Mouse (Mus musculus): ENCODE results near the gene Gpr39. TPM values are rescaled to one million over a fixed set of nuclear protein-coding genes. Genes with fewer than 3 reads are reported as not detected.

The Gpr39 gene
- total and polyA plus RNA-seq, 3 experiments = 0.18 to 1.4 (median 0.47) TPM

DNA sequence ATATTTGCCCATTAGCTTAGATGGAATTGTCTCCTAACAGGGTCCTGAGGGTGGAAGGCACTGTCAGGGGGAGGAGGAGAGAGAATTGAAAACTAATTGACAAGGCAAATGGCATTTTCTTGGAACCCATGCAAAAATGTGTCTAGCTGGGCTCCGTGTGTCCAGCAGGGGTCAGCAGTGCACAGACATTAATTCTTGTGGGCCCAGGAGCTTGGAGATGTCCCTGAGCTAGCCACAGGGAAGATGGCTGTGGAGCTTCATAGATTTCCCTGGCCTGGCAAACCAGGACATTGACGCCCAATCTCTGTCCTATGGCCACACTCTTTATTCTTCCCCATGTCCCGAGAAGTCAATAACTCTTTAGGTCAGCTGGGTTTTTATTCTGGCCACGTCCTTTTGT, 113.0 kb downstream of the Gpr39 start:
- intact Hi-C loops (cut with DNase I) = loop anchor here (2.0 to 5.0 kb wide), 3 partner anchors 183 to 1141 kb away; no protein-coding TSS in a partner anchor
- no peak overlapping the region for H3K27ac ChIP-seq
- H3K4me1 ChIP-seq (ENCODE audit: control insufficient read depth, insufficient read depth, low read length) = no peaks in the 10 kb centered on the region
- no peak overlapping the region for H3K9ac ChIP-seq (ENCODE audit: low read depth, low read length)
- TF ChIP-seq EP300 (IDR thresholded peaks at IDR 0.05; ENCODE audit: insufficient read depth, low read depth, low read length) (no peak), CTCF (IDR thresholded peaks at IDR 0.05) (peak; percentile 80), POLR2A (IDR thresholded peaks at IDR 0.05; ENCODE audit: insufficient read depth, low read depth, low read length) (no peak)
- DNase-seq = peak; percentile 27 to 64
- WGBS = 36% methylated on average over 4 of the region's 4 CpGs
- H3K4me3 ChIP-seq = no peak overlapping the region
- no peaks in the 10 kb centered on the region for H3K79me2 ChIP-seq (replicated peaks; ENCODE audit: control insufficient read depth, insufficient read depth, low read length)
- no peaks in the 10 kb centered on the region for H3K27me3 ChIP-seq (ENCODE audit: control insufficient read depth, insufficient read depth, low read length)
- H3K36me3 ChIP-seq (ENCODE audit: control insufficient read depth, insufficient read depth, low read length) = no peaks in the 10 kb centered on the region

- H3K27ac ChIP-seq = no peak overlapping the region
- DNase-seq = no peak
- H3K36me3 ChIP-seq (ENCODE audit: control insufficient read depth, insufficient read depth, low read length) = no peaks in the 10 kb centered on the region
- no peaks in the 10 kb centered on the region for H3K79me2 ChIP-seq (replicated peaks; ENCODE audit: control insufficient read depth, insufficient read depth, low read length)
- no peak overlapping the region for H3K4me3 ChIP-seq
- intact Hi-C loops (cut with DNase I) = no loop called here
- TF ChIP-seq EP300 (IDR thresholded peaks at IDR 0.05; ENCODE audit: insufficient read depth, low read depth, low read length) (no peak), POLR2A (IDR thresholded peaks at IDR 0.05; ENCODE audit: insufficient read depth, low read depth, low read length) (no peak), CTCF (IDR thresholded peaks at IDR 0.05) (no peak)
- no peaks in the 10 kb centered on the region for H3K4me1 ChIP-seq (ENCODE audit: control insufficient read depth, insufficient read depth, low read length)
- WGBS = 78% methylated on average over 5 of the region's 5 CpGs
- no peaks in the 10 kb centered on the region for H3K27me3 ChIP-seq (ENCODE audit: control insufficient read depth, insufficient read depth, low read length)
- no peak overlapping the region for H3K9ac ChIP-seq (ENCODE audit: low read depth, low read length)
These were observed 123.7 kb downstream of the Gpr39 start for GRCm38 (mm10) chr1:125800506-125800905.

GRCm38 (mm10) chr1:125808426-125808825, 131.6 kb downstream of the Gpr39 start:
- Histone ChIP-seq H3K36me3 (ENCODE audit: control insufficient read depth, insufficient read depth, low read length) (no peaks in the 10 kb centered on the region), H3K4me3 (no peak overlapping the region), H3K4me1 (ENCODE audit: control insufficient read depth, insufficient read depth, low read length) (no peaks in the 10 kb centered on the region; the same call in 1 of the 2 replicates), H3K27me3 (ENCODE audit: control insufficient read depth, insufficient read depth, low read length) (no peaks in the 10 kb centered on the region), H3K27ac (no peak overlapping the region), H3K9ac (ENCODE audit: low read depth, low read length) (no peak overlapping the region), H3K79me2 (replicated peaks; ENCODE audit: control insufficient read depth, insufficient read depth, low read length) (no peaks in the 10 kb centered on the region)
- DNase-seq = no peak
- WGBS = 53% methylated on average over 2 of the region's 2 CpGs
- intact Hi-C loops (cut with DNase I) = no loop called here
- TF ChIP-seq CTCF (IDR thresholded peaks at IDR 0.05) (no peak), EP300 (IDR thresholded peaks at IDR 0.05; ENCODE audit: insufficient read depth, low read depth, low read length) (no peak), POLR2A (IDR thresholded peaks at IDR 0.05; ENCODE audit: insufficient read depth, low read depth, low read length) (no peak)

DNA sequence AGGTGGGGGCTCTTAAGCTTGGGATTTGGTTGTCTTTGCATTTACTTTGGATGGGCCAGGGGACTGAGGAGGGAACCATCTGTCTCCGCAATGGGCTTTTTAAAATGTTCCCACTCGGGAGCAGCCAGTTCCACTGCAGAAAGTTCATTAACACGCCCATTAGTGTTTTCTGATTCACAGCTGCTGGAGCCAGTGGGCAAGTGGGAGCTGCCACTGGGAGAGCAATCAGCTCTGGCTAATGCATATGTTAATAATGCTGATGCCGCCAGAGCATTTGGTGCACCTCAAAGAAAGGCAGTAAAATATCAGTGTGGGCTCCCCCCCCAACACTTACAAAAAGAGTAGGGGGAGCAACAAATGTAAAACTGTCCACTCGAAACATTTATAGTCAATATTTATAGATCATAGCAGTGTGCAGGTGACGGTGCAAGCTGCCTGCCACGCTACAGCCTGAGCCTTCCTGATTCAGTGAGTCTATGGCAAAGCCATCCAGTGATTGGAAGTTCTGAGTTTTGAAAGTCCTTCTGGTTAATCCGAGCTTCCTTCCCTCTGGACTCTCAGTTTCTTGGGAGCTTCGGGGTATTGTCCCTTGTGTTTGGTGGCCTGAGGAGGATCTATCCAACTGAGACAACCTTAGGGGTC, 136.5 kb downstream of the Gpr39 start:
- no peak overlapping the region for H3K9ac ChIP-seq (ENCODE audit: low read depth, low read length)
- DNase-seq = no peak
- 76% methylated on average over 9 of the region's 9 CpGs for WGBS
- no peaks in the 10 kb centered on the region for H3K4me1 ChIP-seq (ENCODE audit: control insufficient read depth, insufficient read depth, low read length)
- no peak overlapping the region for H3K27ac ChIP-seq
- no peaks in the 10 kb centered on the region for H3K79me2 ChIP-seq (replicated peaks; ENCODE audit: control insufficient read depth, insufficient read depth, low read length)
- TF ChIP-seq EP300 (IDR thresholded peaks at IDR 0.05; ENCODE audit: insufficient read depth, low read depth, low read length) (no peak), CTCF (IDR thresholded peaks at IDR 0.05) (no peak), POLR2A (IDR thresholded peaks at IDR 0.05; ENCODE audit: insufficient read depth, low read depth, low read length) (no peak)
- no peak overlapping the region for H3K4me3 ChIP-seq
- H3K36me3 ChIP-seq (ENCODE audit: control insufficient read depth, insufficient read depth, low read length) = no peaks in the 10 kb centered on the region
- intact Hi-C loops (cut with DNase I) = no loop called here
- H3K27me3 ChIP-seq (ENCODE audit: control insufficient read depth, insufficient read depth, low read length) = no peaks in the 10 kb centered on the region

GRCm38 (mm10) chr1:125821101-125821500, 144.3 kb downstream of the Gpr39 start:
- no peak overlapping the region for H3K27ac ChIP-seq
- H3K9ac ChIP-seq (ENCODE audit: low read depth, low read length) = no peak overlapping the region
- WGBS = 84% methylated on average over 7 of the region's 7 CpGs

DNA sequence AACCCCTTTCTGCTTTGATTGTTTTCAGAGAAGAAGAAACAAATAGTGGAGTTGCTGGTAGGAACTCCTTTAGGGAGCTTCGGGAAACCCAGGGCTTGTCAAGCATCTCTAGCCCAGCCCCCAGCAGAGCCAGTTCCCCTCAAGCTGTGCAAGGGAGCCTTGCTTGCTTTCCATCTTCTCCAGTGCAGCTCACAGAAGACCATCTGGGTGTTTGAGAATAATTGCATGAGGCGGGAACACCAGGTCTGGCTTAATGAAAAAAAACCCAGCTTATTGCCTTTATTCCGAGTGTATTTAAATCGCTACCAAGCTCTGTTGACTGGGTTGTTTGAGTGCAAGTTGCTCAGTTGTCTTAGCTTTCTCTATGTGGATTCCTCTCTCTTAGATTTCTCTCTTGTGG, 146.8 kb downstream of the Gpr39 start:
- intact Hi-C loops (cut with DNase I) = no loop called here
- TF ChIP-seq POLR2A (IDR thresholded peaks at IDR 0.05; ENCODE audit: insufficient read depth, low read depth, low read length) (no peak), EP300 (IDR thresholded peaks at IDR 0.05; ENCODE audit: insufficient read depth, low read depth, low read length) (no peak), CTCF (IDR thresholded peaks at IDR 0.05) (no peak)
- H3K9ac ChIP-seq (ENCODE audit: low read depth, low read length) = no peak overlapping the region

More at GRCm38 (mm10) chr1:125821101-125821500, 144.3 kb downstream of the Gpr39 start:
- DNase-seq = no peak
- Histone ChIP-seq H3K4me3 (no peak overlapping the region), H3K36me3 (ENCODE audit: control insufficient read depth, insufficient read depth, low read length) (no peaks in the 10 kb centered on the region), H3K4me1 (ENCODE audit: control insufficient read depth, insufficient read depth, low read length) (no peaks in the 10 kb centered on the region), H3K79me2 (replicated peaks; ENCODE audit: control insufficient read depth, insufficient read depth, low read length) (no peaks in the 10 kb centered on the region), H3K27me3 (ENCODE audit: control insufficient read depth, insufficient read depth, low read length) (0 out of 2 replicates have a peak, but pooled peaks cover 2% of the 10 kb centered on the region)
- TF ChIP-seq POLR2A (IDR thresholded peaks at IDR 0.05; ENCODE audit: insufficient read depth, low read depth, low read length) (no peak), EP300 (IDR thresholded peaks at IDR 0.05; ENCODE audit: insufficient read depth, low read depth, low read length) (no peak), CTCF (IDR thresholded peaks at IDR 0.05) (no peak)
- intact Hi-C loops (cut with DNase I) = no loop called here

More for the DNA sequence above, 146.8 kb downstream of the Gpr39 start:
- 90% methylated on average over 4 of the region's 4 CpGs for WGBS
- H3K27me3 ChIP-seq (ENCODE audit: control insufficient read depth, insufficient read depth, low read length) = 0 out of 2 replicates have a peak, but pooled peaks cover 2% of the 10 kb centered on the region
- no peaks in the 10 kb centered on the region for H3K79me2 ChIP-seq (replicated peaks; ENCODE audit: control insufficient read depth, insufficient read depth, low read length)
- H3K4me3 ChIP-seq = no peak overlapping the region
- no peak overlapping the region for H3K27ac ChIP-seq
- no peak for DNase-seq
- no peaks in the 10 kb centered on the region for H3K36me3 ChIP-seq (ENCODE audit: control insufficient read depth, insufficient read depth, low read length)
- no peaks in the 10 kb centered on the region for H3K4me1 ChIP-seq (ENCODE audit: control insufficient read depth, insufficient read depth, low read length)

Data from heart, adult 2 months (tissue).